Mouse (Mus musculus) stomach, embryonic 14.5 days (tissue): ENCODE measurements around the gene Gdap1l1. TPM values are rescaled to one million over a fixed set of nuclear protein-coding genes. Genes with fewer than 3 reads are reported as not detected.

ENCODE experiments used
- ATAC-seq: fragments of 200-750 bp; cut with Nextera tagmentation; 2 replicates; pipeline ENCODE4 v1.8.0; 2017; ENCODE audit warnings: low read depth, moderate TSS enrichment; ENCODE audit not compliant: insufficient number of reproducible peaks, insufficient read depth, low FRiP score
- H3K27ac ChIP-seq: fragments of 300-500 bp; sonication (generic); 2 replicates; pipeline ENCODE4 v1.5.1; 2014; ENCODE audit warnings: mild to moderate bottlenecking, low read length, moderate library complexity, mixed read lengths
- H3K27me3 ChIP-seq: fragments of 300-500 bp; sonication (generic); 2 replicates; pipeline ENCODE4 v1.6.1; 2014; ENCODE audit warnings: low read length, control low read depth, mixed read lengths; ENCODE audit not compliant: control insufficient read depth, insufficient read depth
- H3K36me3 ChIP-seq: fragments of 300-500 bp; sonication (generic); 2 replicates; pipeline ENCODE4 v1.6.1; 2014; ENCODE audit warnings: mild to moderate bottlenecking, control low read depth, low read length, moderate library complexity, mixed read lengths; ENCODE audit not compliant: control insufficient read depth, insufficient read depth
- H3K4me1 ChIP-seq: fragments of 300-500 bp; sonication (generic); 2 replicates; pipeline ENCODE4 v1.6.1; 2014; ENCODE audit warnings: low read length, control low read depth, mixed read lengths; ENCODE audit not compliant: control insufficient read depth, insufficient read depth
- H3K4me2 ChIP-seq: fragments of 300-500 bp; sonication (generic); replicated peaks from 2 replicates; pipeline ENCODE4 v1.6.1; 2014; ENCODE audit warnings: low read depth, low read length, control low read depth
- H3K4me3 ChIP-seq: fragments of 300-500 bp; sonication (generic); 2 replicates; pipeline ENCODE4 v1.5.1; 2014; ENCODE audit warnings: low read depth, low read length, control low read depth
- H3K9ac ChIP-seq: fragments of 300-500 bp; sonication (generic); replicated peaks from 2 replicates; pipeline ENCODE4 v1.6.1; 2014; ENCODE audit warnings: low read depth, mild to moderate bottlenecking, control low read depth, low read length, moderate library complexity, mixed read lengths
- H3K9me3 ChIP-seq: fragments of 300-500 bp; sonication (generic); 2 replicates; pipeline ENCODE4 v1.6.1; 2016; ENCODE audit warnings: low read depth, low read length, control low read depth; ENCODE audit not compliant: control insufficient read depth
- WGBS: fragments of 180-500 bp; shearing (Covaris S2); extraction: QIAGEN DNeasy Blood & Tissue Kit; methylation state at CpG from one replicate; pipeline ENCODE4 v1.1.7; 2014; 5-methylcytosine and 5-hydroxymethylcytosine counted together
- polyA plus RNA-seq: library from polyadenylated mRNA; unstranded; fragments of >200 nt; fragmentation: Nextera tagmentation; extraction: Ambion mirVana; gene quantifications from 2 replicates; pipeline ENCODE4 v1.2.1, GENCODE M21; 2014

Gene Gdap1l1
- polyA plus RNA-seq, result 5.3 and 8.4 TPM in 2 replicates

GRCm38 (mm10) chr2:163438246-163438618 lies at the start of gene Gdap1l1:
Gene Gdap1l1, plus strand, starts transcription at chr2:163438476.
- peak; percentile 65; the same call in 1 of the 2 replicates for ATAC-seq
- Histone ChIP-seq H3K9me3 (no peaks in the 10 kb centered on the region), H3K27ac (no peak within 1 kb of the TSS), H3K36me3 (no peaks in the 10 kb centered on the region), H3K4me1 (no peaks in the 10 kb centered on the region), H3K27me3 (no peaks in the 10 kb centered on the region), H3K4me3 (peak within 1 kb of the TSS; percentile 26), H3K4me2 (peak within 1 kb of the TSS; percentile 42), H3K9ac (no peak within 1 kb of the TSS)
- WGBS, result under 1% methylated on average over 13 of the region's 18 CpGs

- WGBS, result 65% methylated on average over 6 of the region's 6 CpGs
- 0 out of 2 replicates have a peak overlapping the region, but pooled peaks have one; percentile 23 for H3K27ac ChIP-seq
- H3K4me1 ChIP-seq, result no peaks in the 10 kb centered on the region
- H3K9me3 ChIP-seq, result no peaks in the 10 kb centered on the region; the same call in 1 of the 2 replicates
- no peaks in the 10 kb centered on the region for H3K36me3 ChIP-seq
- no peaks in the 10 kb centered on the region for H3K27me3 ChIP-seq
- 0 out of 2 replicates have a peak overlapping the region, but pooled peaks have one; percentile 7 for H3K4me2 ChIP-seq
- ATAC-seq, result peak; percentile 62; the same call in 1 of the 2 replicates
- no peak overlapping the region for H3K9ac ChIP-seq
- no peak overlapping the region for H3K4me3 ChIP-seq
Measured at GRCm38 (mm10) chr2:163392436-163392835, 45.8 kb upstream of the Gdap1l1 start.

GRCm38 (mm10) chr2:163393241-163393640 lies 45.0 kb upstream of the Gdap1l1 start:
- Histone ChIP-seq H3K9ac (no peak overlapping the region), H3K27me3 (no peaks in the 10 kb centered on the region), H3K4me2 (0 out of 2 replicates have a peak overlapping the region, but pooled peaks have one; percentile 20), H3K4me3 (no peak overlapping the region), H3K9me3 (no peaks in the 10 kb centered on the region), H3K27ac (no peak overlapping the region), H3K4me1 (peaks cover 4% of the 10 kb centered on the region; the same call in 1 of the 2 replicates), H3K36me3 (no peaks in the 10 kb centered on the region)
- 86% methylated on average over 10 of the region's 10 CpGs for WGBS
- no peak for ATAC-seq

GRCm38 (mm10) chr2:163393976-163394375 lies 44.3 kb upstream of the Gdap1l1 start:
- ATAC-seq, result no peak
- Histone ChIP-seq H3K4me1 (peaks cover 7% of the 10 kb centered on the region; the same call in 1 of the 2 replicates), H3K9ac (peak overlapping the region; percentile 14; the same call in 1 of the 2 replicates), H3K36me3 (no peaks in the 10 kb centered on the region), H3K27me3 (no peaks in the 10 kb centered on the region), H3K4me2 (peak overlapping the region; percentile 20; the same call in 1 of the 2 replicates), H3K4me3 (no peak overlapping the region), H3K27ac (0 out of 2 replicates have a peak overlapping the region, but pooled peaks have one; percentile 10), H3K9me3 (no peaks in the 10 kb centered on the region)
- WGBS, result 66% methylated on average over 6 of the region's 6 CpGs

GRCm38 (mm10) chr2:163394977-163395376 lies 43.3 kb upstream of the Gdap1l1 start:
- ATAC-seq, result no peak
- no peaks in the 10 kb centered on the region for H3K36me3 ChIP-seq
- peak overlapping the region; percentile 34 for H3K4me2 ChIP-seq
- H3K27ac ChIP-seq, result no peak overlapping the region; the same call in 1 of the 2 replicates
- peak overlapping the region; percentile 24 for H3K4me3 ChIP-seq
- H3K9ac ChIP-seq, result no peak overlapping the region
- H3K9me3 ChIP-seq, result no peaks in the 10 kb centered on the region
- WGBS, result 72% methylated on average over 6 of the region's 6 CpGs
- H3K27me3 ChIP-seq, result no peaks in the 10 kb centered on the region
- peaks cover 7% of the 10 kb centered on the region; the same call in 1 of the 2 replicates for H3K4me1 ChIP-seq

GRCm38 (mm10) chr2:163397071-163397470 lies 41.2 kb upstream of the Gdap1l1 start:
- Histone ChIP-seq H3K4me1 (peaks cover 7% of the 10 kb centered on the region; the same call in 1 of the 2 replicates), H3K9me3 (no peaks in the 10 kb centered on the region), H3K36me3 (no peaks in the 10 kb centered on the region), H3K4me3 (peak overlapping the region; percentile 24), H3K27ac (peak overlapping the region; percentile 68; the same call in 1 of the 2 replicates), H3K9ac (peak overlapping the region; percentile 45; the same call in 1 of the 2 replicates), H3K4me2 (peak overlapping the region; percentile 34), H3K27me3 (no peaks in the 10 kb centered on the region)
- WGBS, result 86% methylated on average over 19 of the region's 19 CpGs
- no peak for ATAC-seq

- H3K4me1 ChIP-seq, result peaks cover 7% of the 10 kb centered on the region; the same call in 1 of the 2 replicates
- no peaks in the 10 kb centered on the region for H3K27me3 ChIP-seq
- WGBS, result 9% methylated on average over 10 of the region's 10 CpGs
- H3K4me3 ChIP-seq, result peak within 1 kb of the TSS; percentile 24
- peak within 1 kb of the TSS; percentile 34 for H3K4me2 ChIP-seq
- peak within 1 kb of the TSS; percentile 45 for H3K9ac ChIP-seq
- no peaks in the 10 kb centered on the region for H3K9me3 ChIP-seq
- ATAC-seq, result peak; percentile 79
- H3K36me3 ChIP-seq, result no peaks in the 10 kb centered on the region
- H3K27ac ChIP-seq, result peak within 1 kb of the TSS; percentile 68
Measured at GRCm38 (mm10) chr2:163397905-163398304, 40.4 kb upstream of the Gdap1l1 start, which contains the start of gene Jph2. Gene Jph2, minus strand, starts transcription at chr2:163397993.

- Histone ChIP-seq H3K4me1 (peaks cover 7% of the 10 kb centered on the region; the same call in 1 of the 2 replicates), H3K4me2 (no peak overlapping the region; the same call in 1 of the 2 replicates), H3K27ac (peak overlapping the region; percentile 68; the same call in 1 of the 2 replicates), H3K9ac (no peak overlapping the region), H3K27me3 (no peaks in the 10 kb centered on the region), H3K4me3 (no peak overlapping the region), H3K36me3 (no peaks in the 10 kb centered on the region), H3K9me3 (no peaks in the 10 kb centered on the region)
- 70% methylated on average over 4 of the region's 4 CpGs for WGBS
- ATAC-seq, result no peak
Measured at GRCm38 (mm10) chr2:163398770-163399169, 39.5 kb upstream of the Gdap1l1 start.
